Mouse (Mus musculus) cerebellum, adult (tissue): ENCODE results near the gene Cacna2d3.
A peak's percentile ranks its signal among the peaks of the same experiment; 100 is the strongest.

Experiments used
- ATAC-seq: cut with Nextera tagmentation; 2 replicates; pipeline ENCODE4 v1.9.2; 2017; ENCODE audit warnings: mild to moderate bottlenecking, moderate library complexity, mixed read lengths; ENCODE audit not compliant: insufficient number of reproducible peaks, low FRiP score, low TSS enrichment

Gene Cacna2d3

DNA sequence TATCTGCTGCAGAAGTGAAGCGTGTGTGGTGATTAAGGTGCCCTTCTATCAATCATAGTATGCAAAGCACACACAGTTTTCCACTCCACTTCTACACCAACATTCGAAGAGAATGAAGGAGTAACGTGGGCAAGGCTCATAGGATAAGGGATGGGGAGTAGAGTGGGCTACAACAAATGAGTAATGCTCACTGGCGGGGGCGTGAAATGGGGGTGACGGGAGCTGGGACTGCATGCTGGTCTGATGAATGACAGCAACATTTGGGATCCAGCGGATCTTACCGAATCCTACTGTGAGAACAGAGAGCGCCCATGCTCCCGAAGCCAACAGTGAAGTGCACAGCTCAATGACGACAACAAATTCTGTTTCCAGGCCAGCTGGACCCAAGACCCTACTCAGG lies 76.2 kb downstream of the Cacna2d3 start:
- no peak for ATAC-seq

- no peak for ATAC-seq
Observed at GRCm38 (mm10) chr14:29643217-29643616, 78.4 kb downstream of the Cacna2d3 start.

- peak; percentile 87 for ATAC-seq
Observed at GRCm38 (mm10) chr14:29639266-29639665, 82.4 kb downstream of the Cacna2d3 start.

- ATAC-seq = no peak
Observed at GRCm38 (mm10) chr14:29628213-29628612, 93.5 kb downstream of the Cacna2d3 start.

- no peak for ATAC-seq
Observed at GRCm38 (mm10) chr14:29612436-29612835, 109.2 kb downstream of the Cacna2d3 start.

GRCm38 (mm10) chr14:29608761-29609160 lies 112.9 kb downstream of the Cacna2d3 start:
- no peak; the same call in 1 of the 2 replicates for ATAC-seq

- ATAC-seq = no peak
Observed at GRCm38 (mm10) chr14:29599428-29599827, 122.2 kb downstream of the Cacna2d3 start.

DNA sequence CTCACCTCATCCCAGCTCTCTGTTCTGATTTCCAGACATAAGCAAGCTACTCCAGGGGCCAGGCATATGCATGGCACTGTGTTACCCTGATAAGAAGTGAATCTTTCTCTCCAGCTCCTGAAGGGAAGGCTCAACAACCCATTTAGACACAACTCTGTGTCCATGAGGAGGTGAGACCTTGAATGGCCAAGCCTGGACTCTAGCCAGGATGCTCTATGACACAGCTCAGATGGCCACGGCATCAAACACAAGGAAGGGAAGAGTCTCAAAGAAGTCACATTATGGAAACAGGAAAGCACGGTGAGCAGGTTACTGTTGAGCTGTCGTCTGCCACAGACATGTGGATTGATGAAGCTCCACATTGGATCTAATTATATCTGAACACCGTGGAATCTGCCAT lies 128.8 kb downstream of the Cacna2d3 start:
- ATAC-seq = no peak

GRCm38 (mm10) chr14:29589628-29590027 lies 132.0 kb downstream of the Cacna2d3 start:
- no peak for ATAC-seq

GRCm38 (mm10) chr14:29581961-29582360 lies 139.7 kb downstream of the Cacna2d3 start:
- ATAC-seq = no peak

- ATAC-seq = no peak
Observed at GRCm38 (mm10) chr14:29577786-29578185, 143.9 kb downstream of the Cacna2d3 start.

DNA sequence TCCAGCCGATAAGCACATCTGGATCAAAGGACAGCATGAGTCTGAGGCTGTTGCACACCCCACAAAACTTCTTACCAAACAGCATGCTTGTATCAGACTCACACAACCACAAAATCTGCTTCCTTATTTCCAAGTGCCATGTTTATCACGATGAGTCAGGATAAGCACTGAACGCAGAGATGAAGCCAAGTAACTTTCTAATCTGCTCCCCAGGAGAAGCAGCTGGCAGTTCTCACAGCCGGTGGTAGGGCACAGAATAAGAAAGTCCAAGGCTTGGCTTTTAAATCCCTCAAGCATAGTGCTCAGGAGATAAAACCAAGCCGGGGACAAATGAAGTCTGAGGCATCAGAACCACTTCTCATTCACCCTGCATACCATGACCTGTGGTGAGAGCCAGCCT lies 146.1 kb downstream of the Cacna2d3 start:
- ATAC-seq = no peak

- no peak for ATAC-seq
Observed at GRCm38 (mm10) chr14:29562704-29563103, 159.0 kb downstream of the Cacna2d3 start.

DNA sequence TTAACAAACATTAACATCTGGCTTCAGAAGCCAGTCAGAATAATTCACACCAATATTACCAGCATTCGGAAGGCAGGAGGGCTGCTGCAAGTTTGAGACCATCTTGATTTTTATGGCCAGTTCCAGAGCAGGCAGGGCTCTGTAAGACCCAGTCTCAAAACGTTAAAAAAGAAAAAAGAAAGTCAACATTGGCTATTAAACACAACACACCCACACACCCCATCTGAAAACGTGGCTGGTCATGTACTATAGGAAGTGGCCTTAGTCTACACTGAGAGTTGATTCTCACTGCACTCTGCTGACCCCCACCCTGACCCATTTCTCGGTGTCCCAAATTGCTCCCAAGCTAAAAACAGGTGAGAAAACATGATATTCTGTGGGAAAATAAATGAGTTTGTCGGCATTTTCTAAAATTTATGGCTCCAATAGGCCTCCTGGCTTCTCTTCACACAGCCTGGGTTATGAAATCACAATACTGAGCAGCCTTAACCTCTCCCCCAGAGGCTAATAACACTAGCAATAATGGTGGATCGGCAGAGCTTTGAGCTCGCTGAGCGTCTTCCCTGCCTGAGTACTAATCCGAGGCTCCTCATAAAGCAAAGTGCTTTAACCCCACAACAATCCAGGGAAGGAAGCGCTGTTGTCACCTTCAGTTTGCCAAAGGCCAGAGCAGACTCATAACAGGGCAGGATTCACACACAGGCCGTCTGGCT lies 160.4 kb downstream of the Cacna2d3 start:
- no peak for ATAC-seq

DNA sequence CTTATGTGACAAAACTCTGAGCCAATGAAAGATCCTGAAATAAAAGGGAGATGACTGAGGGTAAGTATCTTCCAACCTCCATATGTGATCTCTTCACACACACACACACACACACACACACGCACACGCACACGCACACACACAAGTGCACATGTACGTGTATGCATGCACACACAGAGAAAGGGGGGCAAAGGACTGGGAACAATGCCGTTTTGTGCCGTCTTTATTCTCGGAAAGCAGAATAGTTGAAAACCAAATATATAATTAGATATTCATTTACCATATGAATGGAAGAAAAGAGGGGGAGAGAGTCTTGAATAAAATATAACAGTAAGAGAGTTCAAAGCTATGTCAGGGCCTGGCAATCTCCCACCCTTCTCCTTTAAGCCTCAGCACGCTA lies 163.2 kb downstream of the Cacna2d3 start:
- ATAC-seq = no peak

- no peak for ATAC-seq
Observed at GRCm38 (mm10) chr14:29556152-29556551, 165.5 kb downstream of the Cacna2d3 start.

GRCm38 (mm10) chr14:29552471-29552870 lies 169.2 kb downstream of the Cacna2d3 start:
- ATAC-seq = no peak

GRCm38 (mm10) chr14:29548646-29549045 lies 173.0 kb downstream of the Cacna2d3 start:
- ATAC-seq = no peak

DNA sequence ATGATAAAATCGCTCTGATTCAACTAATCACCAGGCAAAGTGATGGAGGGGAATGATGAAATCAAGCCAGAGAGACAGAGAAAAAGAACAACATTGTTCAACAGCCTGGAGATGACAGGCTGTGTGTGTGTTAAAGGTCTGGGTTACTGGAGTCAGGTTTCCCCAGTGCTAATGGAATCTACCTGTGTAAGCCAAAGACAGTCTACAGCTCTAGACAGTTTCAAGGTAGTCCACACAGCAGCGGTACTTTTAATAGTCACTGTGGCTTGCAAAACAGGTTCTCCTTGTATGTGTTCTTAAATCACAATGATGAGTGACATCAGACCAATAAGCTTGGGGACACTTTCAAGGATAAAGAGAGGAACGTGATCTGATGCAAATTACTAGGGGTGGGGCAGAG lies 191.1 kb downstream of the Cacna2d3 start:
- no peak for ATAC-seq

DNA sequence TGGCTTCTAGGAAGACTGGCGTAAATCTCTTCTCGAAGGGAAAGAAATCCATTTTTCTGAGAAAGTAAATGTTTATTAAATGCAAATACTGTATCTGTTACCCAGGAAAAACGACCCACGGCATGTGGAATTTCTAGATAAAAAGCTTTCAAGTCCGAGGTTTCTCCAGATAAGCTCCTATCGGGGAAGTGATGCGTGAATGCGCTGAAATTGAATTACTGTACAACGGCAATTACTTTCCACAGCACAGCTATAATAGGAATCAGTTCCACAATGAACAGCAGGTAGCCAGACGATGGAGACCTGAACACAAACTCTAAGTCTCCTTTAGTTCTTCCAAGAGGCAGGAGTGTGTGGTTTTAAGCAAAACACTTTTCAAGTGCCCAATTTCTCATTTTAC lies 193.0 kb downstream of the Cacna2d3 start:
- no peak for ATAC-seq

- no peak for ATAC-seq
Observed at GRCm38 (mm10) chr14:29519751-29520669, 201.7 kb downstream of the Cacna2d3 start.
